Mouse (Mus musculus) liver, embryonic 13.5 days (tissue): ENCODE measurements around the gene D5Ertd577e. TPM values are rescaled to one million over a fixed set of nuclear protein-coding genes. Genes with fewer than 3 reads are reported as not detected.
"Not testable (repeated sequence)": the region's sequence is repeated elsewhere in the genome, so short reads cannot be mapped to it uniquely, and the experiment has no call there.

Experiments
- ATAC-seq: fragments of 200-750 bp; cut with Nextera tagmentation; 2 replicates; pipeline ENCODE4 v1.8.0; 2017; ENCODE audit warnings: low read depth, mild to moderate bottlenecking, moderate number of reproducible peaks, moderate library complexity
- DNase-seq: peaks from one replicate; pipeline ENCODE4 v3.0.0; 2022
- H3K27ac ChIP-seq: fragments of 300-500 bp; sonication (generic); 2 replicates; pipeline ENCODE4 v1.5.1; 2015; ENCODE audit warnings: moderate library complexity, mild to moderate bottlenecking, inconsistent platforms
- H3K27me3 ChIP-seq: fragments of 300-500 bp; sonication (generic); 2 replicates; pipeline ENCODE4 v1.6.1; 2015; ENCODE audit warnings: mild to moderate bottlenecking, inconsistent platforms
- H3K36me3 ChIP-seq: fragments of 300-500 bp; sonication (generic); 2 replicates; pipeline ENCODE4 v1.6.1; 2015; ENCODE audit warnings: mild to moderate bottlenecking, inconsistent platforms
- H3K4me1 ChIP-seq: fragments of 300-500 bp; sonication (generic); replicated peaks from 2 replicates; pipeline ENCODE4 v1.6.1; 2015; ENCODE audit warnings: inconsistent platforms
- H3K4me2 ChIP-seq: fragments of 300-500 bp; sonication (generic); 2 replicates; pipeline ENCODE4 v1.6.1; 2015; ENCODE audit warnings: inconsistent platforms, mild to moderate bottlenecking, moderate library complexity
- H3K4me3 ChIP-seq: fragments of 300-500 bp; sonication (generic); replicated peaks from 2 replicates; pipeline ENCODE4 v1.5.1; 2015; ENCODE audit warnings: mild to moderate bottlenecking, inconsistent platforms
- H3K9ac ChIP-seq: fragments of 300-500 bp; sonication (generic); 2 replicates; pipeline ENCODE4 v1.6.1; 2015; ENCODE audit warnings: mild to moderate bottlenecking, inconsistent platforms
- H3K9me3 ChIP-seq: fragments of 300-500 bp; sonication (generic); replicated peaks from 2 replicates; pipeline ENCODE4 v1.6.1; 2016; ENCODE audit warnings: inconsistent platforms
- WGBS: fragments of 180-500 bp; shearing (Covaris S2); methylation state at CpG from one replicate; pipeline ENCODE4 v1.1.7; 2015; ENCODE audit not compliant: insufficient replicate concordance; 5-methylcytosine and 5-hydroxymethylcytosine counted together
- polyA plus RNA-seq: library from polyadenylated mRNA; unstranded; fragments of >200 nt; fragmentation: Nextera tagmentation; extraction: Ambion mirVana; gene quantifications from 2 replicates; pipeline ENCODE4 v1.2.1, GENCODE M21; 2015

Gene D5Ertd577e
- polyA plus RNA-seq: not detected in 2 replicates

DNA sequence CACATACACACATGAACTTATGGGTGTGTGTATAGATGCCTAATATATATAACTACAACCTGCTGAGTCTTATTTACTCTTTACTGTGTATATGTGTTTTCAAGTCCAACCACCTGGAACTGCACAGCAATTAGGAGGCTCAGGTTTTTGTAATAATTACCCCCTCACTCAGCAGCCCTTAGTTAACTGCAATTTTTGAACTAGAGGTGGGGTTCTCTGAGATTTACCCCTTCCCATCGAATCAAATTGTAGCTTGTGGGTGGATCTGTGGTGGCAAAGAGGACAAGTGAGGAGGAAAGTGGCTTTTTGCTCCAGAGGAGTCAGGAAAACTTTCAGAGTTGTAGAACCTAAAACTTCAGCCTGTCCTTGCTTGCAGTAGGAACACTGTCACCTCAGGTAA lies at the start of gene D5Ertd577e:
TSS of gene D5Ertd577e (plus strand) at position 301 of the 400 bp plus-strand sequence.
- not testable (repeated sequence) for DNase-seq, H3K4me1 ChIP-seq, H3K4me3 ChIP-seq, H3K9ac ChIP-seq, H3K27ac ChIP-seq, H3K36me3 ChIP-seq, H3K4me2 ChIP-seq, H3K27me3 ChIP-seq, H3K9me3 ChIP-seq, ATAC-seq
- WGBS: 17% methylated on average over 1 of the region's 1 CpGs

- H3K4me2 ChIP-seq, H3K27me3 ChIP-seq, H3K9me3 ChIP-seq, H3K9ac ChIP-seq, ATAC-seq, H3K4me1 ChIP-seq, DNase-seq, H3K36me3 ChIP-seq, H3K4me3 ChIP-seq, H3K27ac ChIP-seq: not testable (repeated sequence)
These were observed 53.9 kb downstream of the D5Ertd577e start, which contains the start of gene Gm3286 for GRCm38 (mm10) chr5:95510458-95510857. Gene Gm3286, plus strand, starts transcription at chr5:95510758.

Other genes starting within 250 kb of the D5Ertd577e start
- not detected in 2 replicates for gene Gm10424, start 184.0 kb upstream of the D5Ertd577e start, polyA plus RNA-seq
- gene Gm3259, start 150.9 kb upstream of the D5Ertd577e start, polyA plus RNA-seq: not detected in 2 replicates
- gene Gm3286, start 54.0 kb downstream of the D5Ertd577e start, polyA plus RNA-seq: not detected in 2 replicates
- gene Gm7971, start 138.1 kb downstream of the D5Ertd577e start, polyA plus RNA-seq: not detected in 2 replicates